Mouse (Mus musculus) limb, embryonic 14.5 days (tissue): ENCODE measurements around the gene Tfe3. TPM values are rescaled to one million over a fixed set of nuclear protein-coding genes. Genes with fewer than 3 reads are reported as not detected.

Experiments used
- ATAC-seq: fragments of 200-750 bp; cut with Nextera tagmentation; 2 replicates; pipeline ENCODE4 v1.8.0; 2017; ENCODE audit warnings: low read depth, moderate number of reproducible peaks, moderate TSS enrichment; ENCODE audit not compliant: low FRiP score
- DNase-seq: peaks from one replicate; pipeline ENCODE4 v3.0.0-alpha.2; 2015; ENCODE audit warnings: low spot score
- H3K27ac ChIP-seq: fragments of 300-500 bp; sonication (generic); replicated peaks from 2 replicates; pipeline ENCODE4 v1.5.1; 2014; ENCODE audit warnings: low read depth, mild to moderate bottlenecking, low read length, moderate library complexity, mixed read lengths
- H3K27me3 ChIP-seq: fragments of 300-500 bp; sonication (generic); 2 replicates; pipeline ENCODE4 v1.6.1; 2014; ENCODE audit warnings: low read length, mixed read lengths; ENCODE audit not compliant: control insufficient read depth, insufficient read depth
- H3K36me3 ChIP-seq: fragments of 300-500 bp; sonication (generic); 2 replicates; pipeline ENCODE4 v1.6.1; 2014; ENCODE audit warnings: mild to moderate bottlenecking, low read length, moderate library complexity, mixed read lengths; ENCODE audit not compliant: control insufficient read depth, insufficient read depth
- H3K4me1 ChIP-seq: fragments of 300-500 bp; sonication (generic); 2 replicates; pipeline ENCODE4 v1.6.1; 2014; ENCODE audit warnings: antibody characterized with exemption, low read length, mixed read lengths; ENCODE audit not compliant: control insufficient read depth, insufficient read depth
- H3K4me2 ChIP-seq: fragments of 300-500 bp; sonication (generic); replicated peaks from 2 replicates; pipeline ENCODE4 v1.6.1; 2014; ENCODE audit warnings: low read depth, mild to moderate bottlenecking, low read length, moderate library complexity; ENCODE audit not compliant: severe bottlenecking
- H3K4me3 ChIP-seq: fragments of 300-500 bp; sonication (generic); replicated peaks from 2 replicates; pipeline ENCODE4 v1.5.1; 2014; ENCODE audit warnings: low read length
- H3K9ac ChIP-seq: fragments of 300-500 bp; sonication (generic); 2 replicates; pipeline ENCODE4 v1.6.1; 2014; ENCODE audit warnings: mild to moderate bottlenecking, low read depth, low read length, moderate library complexity; ENCODE audit not compliant: severe bottlenecking
- H3K9me3 ChIP-seq: fragments of 300-500 bp; sonication (generic); 2 replicates; pipeline ENCODE4 v1.6.1; 2016; ENCODE audit warnings: low read length; ENCODE audit not compliant: control insufficient read depth
- POLR2A ChIP-seq: fragments of 200-500 bp; IDR thresholded peaks from 2 replicates; pipeline ENCODE4 v1.8.0; 2012; ENCODE audit warnings: inconsistent platforms, mild to moderate bottlenecking, moderate library complexity, borderline replicate concordance; ENCODE audit not compliant: insufficient read depth, insufficient read length; ENCODE audit errors: extremely low read depth
- WGBS: fragments of 180-500 bp; shearing (Covaris S2); extraction: QIAGEN DNeasy Blood & Tissue Kit; methylation state at CpG from one replicate; pipeline ENCODE4 v1.1.7; 2014; 5-methylcytosine and 5-hydroxymethylcytosine counted together
- polyA plus RNA-seq, 2 experiments: library from polyadenylated mRNA; depleted of rRNA in 1 of 2; stranded (reverse) in 1 of 2; unstranded in 1 of 2; fragments of >200 nt; fragmentation: Nextera tagmentation in 1 of 2; extraction: Ambion mirVana in 1 of 2; gene quantifications; 2 replicates each; pipeline versions ENCODE4 v1.2.1 to v1.2.3; 2012 to 2014

The Tfe3 gene
- polyA plus RNA-seq, 2 experiments, result 22.2 to 25.3 TPM

DNA sequence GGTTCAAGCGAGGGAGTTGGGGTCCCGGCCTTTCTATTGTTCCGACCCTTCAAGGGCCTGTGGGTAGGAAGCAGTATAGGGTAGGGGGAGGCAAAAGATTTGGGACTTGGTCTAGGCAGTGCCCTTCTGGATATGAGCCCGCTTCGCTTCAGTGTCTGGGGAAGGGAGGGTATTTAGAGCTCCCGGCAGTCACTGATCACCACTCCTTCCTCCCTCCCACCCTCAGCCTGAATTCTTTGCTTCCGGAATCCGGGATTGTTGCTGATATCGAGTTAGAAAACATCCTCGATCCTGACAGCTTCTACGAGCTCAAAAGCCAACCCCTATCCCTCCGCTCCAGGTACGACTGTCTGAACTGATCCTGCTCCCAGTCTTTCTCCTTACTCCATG lies 2.9 kb downstream of the Tfe3 start:
- TF ChIP-seq POLR2A, result no peak
- 35% methylated on average over 9 of the region's 13 CpGs for WGBS
- no peaks in the 10 kb centered on the region for H3K4me1 ChIP-seq

DNA sequence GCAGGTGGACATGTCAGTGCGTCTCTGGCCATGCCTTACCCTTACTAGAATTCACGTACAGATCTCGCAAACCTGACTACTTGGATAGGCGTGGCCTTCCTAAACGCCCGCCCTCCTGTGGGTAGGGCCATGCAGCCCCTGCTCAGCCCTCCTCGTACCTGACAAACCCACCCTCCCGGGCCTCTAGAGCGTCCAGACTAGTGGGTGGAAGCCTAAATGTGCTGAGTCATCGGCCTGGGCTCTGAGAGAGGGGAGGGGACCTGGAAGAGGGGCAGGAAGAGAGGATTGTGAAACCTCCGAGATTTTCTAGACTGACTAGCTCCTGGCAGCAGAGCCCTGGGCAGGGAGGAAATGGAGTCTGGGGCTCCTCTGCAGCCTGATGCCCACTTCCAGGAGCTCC lies 3.4 kb downstream of the Tfe3 start:
- no peak overlapping the region for H3K9ac ChIP-seq

More for the DNA sequence above, 2.9 kb downstream of the Tfe3 start:
- Histone ChIP-seq H3K4me3 (0 out of 2 replicates have a peak overlapping the region, but pooled peaks have one; percentile 59), H3K9ac (no peak overlapping the region), H3K27ac (no peak overlapping the region), H3K4me2 (peak overlapping the region; percentile 55), H3K9me3 (no peaks in the 10 kb centered on the region), H3K36me3 (peaks cover 29% of the 10 kb centered on the region), H3K27me3 (no peaks in the 10 kb centered on the region)
- DNase-seq (no peak), ATAC-seq (no peak)

DNA sequence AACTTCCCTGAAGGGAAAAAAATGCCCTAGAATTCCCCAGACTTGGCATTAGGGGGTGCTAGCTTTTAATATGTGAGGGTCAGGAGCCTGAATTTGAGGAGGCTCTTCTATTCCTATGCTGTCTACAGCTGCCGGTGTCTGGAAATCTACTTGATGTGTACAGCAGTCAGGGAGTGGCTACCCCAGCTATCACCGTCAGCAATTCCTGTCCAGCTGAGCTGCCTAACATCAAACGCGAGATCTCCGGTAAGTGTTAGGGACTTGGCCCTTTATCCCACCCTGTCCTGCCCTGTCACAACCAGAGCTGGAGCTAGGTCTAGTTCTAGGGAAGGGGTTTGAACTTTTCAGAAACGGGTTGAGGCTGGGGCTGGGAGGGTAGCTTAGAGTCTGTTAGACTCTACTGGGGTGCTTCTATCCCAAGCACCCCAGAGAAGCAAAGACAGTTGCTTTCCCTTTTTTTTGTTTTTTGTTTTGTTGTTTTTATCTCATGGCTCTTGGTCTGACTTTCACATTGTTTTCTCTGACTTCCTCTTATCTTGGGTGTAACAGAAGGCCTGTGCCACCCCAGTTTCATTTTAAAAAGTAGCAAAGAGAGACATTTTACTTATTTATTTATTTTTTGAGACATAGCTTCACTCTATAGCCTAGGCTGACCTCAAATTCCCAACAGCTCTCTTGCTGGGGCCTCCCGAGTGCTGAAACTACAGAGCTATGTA lies 7.1 kb downstream of the Tfe3 start:
- Histone ChIP-seq H3K9me3 (no peaks in the 10 kb centered on the region), H3K27ac (no peak overlapping the region), H3K36me3 (peaks cover 29% of the 10 kb centered on the region), H3K27me3 (no peaks in the 10 kb centered on the region), H3K4me1 (no peaks in the 10 kb centered on the region), H3K9ac (no peak overlapping the region), H3K4me3 (no peak overlapping the region), H3K4me2 (no peak overlapping the region)
- ATAC-seq (no peak), DNase-seq (no peak)
- no peak for TF ChIP-seq POLR2A
- WGBS, result 86% methylated on average over 7 of the region's 7 CpGs

More for the DNA sequence above, 3.4 kb downstream of the Tfe3 start:
- H3K4me2 ChIP-seq, result peak overlapping the region; percentile 55
- H3K36me3 ChIP-seq, result peaks cover 29% of the 10 kb centered on the region
- TF ChIP-seq POLR2A, result no peak
- 0 out of 2 replicates have a peak overlapping the region, but pooled peaks have one; percentile 59 for H3K4me3 ChIP-seq
- no peaks in the 10 kb centered on the region for H3K9me3 ChIP-seq
- ATAC-seq (peak; percentile 23; the same call in 1 of the 2 replicates), DNase-seq (peak; percentile 62)
- no peak overlapping the region for H3K27ac ChIP-seq
- H3K4me1 ChIP-seq, result no peaks in the 10 kb centered on the region
- WGBS, result 25% methylated on average over 11 of the region's 11 CpGs
- H3K27me3 ChIP-seq, result no peaks in the 10 kb centered on the region

DNA sequence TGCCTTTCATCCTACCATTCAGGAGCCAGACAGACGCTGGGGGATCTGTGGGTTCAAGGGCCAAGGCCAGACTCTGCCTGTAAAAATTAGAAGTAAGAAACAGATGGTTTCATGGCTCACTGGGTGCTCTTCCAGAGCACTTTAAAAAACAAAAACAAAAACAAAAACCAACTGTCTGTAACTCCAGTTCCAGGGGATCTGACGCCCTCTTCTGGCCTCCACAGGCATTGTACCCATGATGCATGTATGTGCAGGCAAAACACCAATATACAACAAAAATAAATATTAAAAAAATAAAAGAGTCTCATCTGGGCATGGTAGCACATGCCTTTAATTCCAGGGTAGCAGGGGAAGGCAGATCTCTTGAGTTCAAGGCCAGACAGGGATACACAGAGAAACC lies 10.4 kb downstream of the Tfe3 start:
- Histone ChIP-seq H3K4me1 (no peaks in the 10 kb centered on the region), H3K27me3 (no peaks in the 10 kb centered on the region), H3K36me3 (peaks cover 13% of the 10 kb centered on the region), H3K4me2 (no peak overlapping the region), H3K4me3 (no peak overlapping the region), H3K9ac (no peak overlapping the region), H3K9me3 (no peaks in the 10 kb centered on the region), H3K27ac (no peak overlapping the region)
- DNase-seq, result no peak
- no peak for TF ChIP-seq POLR2A
- WGBS, result 50% methylated on average over 2 of the region's 2 CpGs
- no peak for ATAC-seq

DNA sequence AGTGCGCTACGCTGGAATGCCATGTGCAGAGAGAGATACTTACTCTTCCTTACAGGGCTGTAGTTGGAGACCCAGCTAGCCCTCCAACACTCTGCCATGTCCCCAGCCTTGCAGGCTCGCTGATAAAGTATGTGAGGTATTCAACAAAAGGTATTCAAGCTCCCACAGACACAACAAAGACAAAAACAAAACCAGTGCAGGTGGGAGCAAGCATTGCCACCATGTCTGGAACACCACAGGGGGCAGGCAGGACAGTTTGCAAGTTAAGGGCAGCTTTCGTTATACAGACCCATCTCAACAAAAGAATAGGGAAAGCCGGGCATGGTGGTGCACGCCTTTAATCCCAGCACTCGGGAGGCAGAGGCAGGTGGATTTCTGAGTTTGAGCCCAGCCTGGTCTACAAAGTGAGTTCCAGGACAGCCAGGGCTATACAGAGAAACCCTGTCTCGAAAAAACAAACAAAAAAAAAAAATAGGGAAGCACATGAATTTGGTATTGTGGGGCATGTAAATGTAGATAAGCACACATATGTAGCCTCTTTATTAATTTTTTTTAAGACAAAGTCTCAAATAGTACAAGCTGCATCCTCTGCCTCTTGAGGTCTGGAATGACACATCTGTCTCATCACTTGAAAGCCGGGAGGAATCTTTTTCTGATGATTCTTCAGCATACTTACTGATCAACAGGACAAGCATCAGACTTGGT lies 13.3 kb downstream of the Tfe3 start:
- no peak for TF ChIP-seq POLR2A
- WGBS, result 76% methylated on average over 9 of the region's 9 CpGs
- Histone ChIP-seq H3K4me1 (no peaks in the 10 kb centered on the region), H3K27me3 (no peaks in the 10 kb centered on the region), H3K9me3 (no peaks in the 10 kb centered on the region), H3K36me3 (no peaks in the 10 kb centered on the region), H3K4me3 (no peak overlapping the region), H3K4me2 (no peak overlapping the region), H3K9ac (no peak overlapping the region), H3K27ac (no peak overlapping the region)
- DNase-seq, result no peak
- ATAC-seq, result no peak
